Mouse (Mus musculus) 416B (cell line): Measurements from ENCODE around the gene Ssx2ip.
"Not testable (repeated sequence)": the region's sequence is repeated elsewhere in the genome, so short reads cannot be mapped to it uniquely, and the experiment has no call there.

Experiments
- DNase-seq: peaks from one replicate; pipeline ENCODE4 v3.0.0; 2011; ENCODE audit warnings: low read depth

Ssx2ip gene

GRCm38 (mm10) chr3:146403770-146404169 is 672 bp upstream of the Ssx2ip start:
- no peak for DNase-seq

DNA sequence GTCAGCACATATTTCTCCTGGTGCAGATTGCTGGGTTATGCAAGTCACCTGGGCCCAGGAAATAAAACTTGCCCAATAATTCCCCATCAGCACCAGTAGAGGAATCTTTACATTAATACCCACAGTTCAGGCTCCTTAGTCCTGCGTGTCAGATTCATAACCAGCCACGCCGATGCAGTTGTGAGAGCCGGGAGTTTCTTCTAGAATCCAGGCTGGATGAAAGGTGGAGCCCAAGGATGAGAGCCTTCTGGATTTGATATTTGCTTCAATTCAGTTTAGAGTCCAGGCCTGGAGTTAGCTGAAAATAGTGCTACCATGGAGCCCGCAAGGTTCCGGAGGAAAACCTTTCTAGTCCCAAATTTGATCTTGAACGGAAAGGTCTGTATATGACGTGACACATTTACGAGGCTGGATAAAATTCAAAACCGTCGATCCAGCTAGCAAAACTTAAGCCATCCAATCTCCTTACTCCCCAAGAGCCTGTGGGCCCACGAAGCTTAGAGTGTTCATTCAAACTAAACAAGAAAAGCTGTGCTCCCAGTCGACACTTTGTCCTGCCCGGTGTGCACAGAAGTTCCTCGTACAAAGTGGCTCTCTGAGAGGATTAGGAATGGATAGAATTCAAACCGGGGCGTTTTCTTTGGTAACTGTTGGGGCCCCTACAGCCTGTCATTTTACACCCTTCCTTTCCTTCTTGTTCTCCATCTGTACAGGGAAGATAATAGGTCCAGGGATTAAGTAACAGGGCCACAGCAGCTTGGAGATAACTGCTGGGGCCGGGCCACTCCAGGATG is 968 bp downstream of the Ssx2ip start:
- peak; percentile 67 for DNase-seq

DNA sequence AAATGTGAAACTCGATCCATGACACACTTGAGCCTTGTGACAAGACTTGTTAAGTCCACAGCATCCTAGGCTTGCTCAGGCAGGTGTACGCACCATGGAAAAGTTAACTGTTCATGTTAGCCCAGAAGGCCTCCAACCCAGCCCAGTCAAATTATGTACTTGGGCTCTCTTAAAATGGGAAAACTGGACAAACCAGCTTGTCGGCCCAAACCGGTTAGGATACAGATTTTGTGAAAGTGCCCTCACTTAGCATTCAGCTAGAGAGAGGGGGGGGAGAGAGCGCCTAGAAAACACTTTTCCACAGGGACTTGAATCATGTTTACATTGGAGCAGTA is 1.5 kb downstream of the Ssx2ip start:
- no peak for DNase-seq

DNA sequence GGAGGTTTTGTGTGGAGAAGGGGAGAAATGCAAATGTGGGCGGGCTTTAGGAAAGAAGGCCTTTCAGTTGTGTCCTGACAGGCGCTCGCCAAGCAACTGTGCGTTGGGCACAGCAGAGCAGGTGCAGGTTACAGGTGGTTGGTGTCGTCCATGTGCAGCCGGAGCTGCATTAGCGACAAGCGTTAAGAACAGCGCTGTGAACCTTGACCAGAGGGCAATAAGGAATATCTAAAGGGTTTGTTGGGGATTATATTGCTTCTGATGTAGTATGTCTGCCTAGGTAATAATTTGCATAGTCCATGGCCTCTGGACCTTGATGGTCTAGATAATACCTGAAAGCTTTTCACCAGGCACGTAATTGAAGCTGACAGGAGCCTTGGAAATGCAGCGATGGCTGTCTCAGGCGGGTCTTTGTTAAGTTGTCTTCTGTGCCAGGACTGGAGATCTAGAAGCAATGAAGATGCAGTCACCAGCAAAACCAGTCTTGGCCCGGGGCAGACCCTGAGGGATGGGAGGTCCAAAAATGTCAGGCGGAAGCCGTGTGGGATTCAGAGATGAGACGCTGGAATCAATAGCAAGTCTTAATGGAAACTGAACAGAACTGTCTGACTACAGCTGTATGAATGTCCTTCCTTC is 2.8 kb downstream of the Ssx2ip start:
- no peak for DNase-seq

- DNase-seq, result peak; percentile 63
Observed at GRCm38 (mm10) chr3:146410114-146410513, 5.7 kb downstream of the Ssx2ip start.

DNA sequence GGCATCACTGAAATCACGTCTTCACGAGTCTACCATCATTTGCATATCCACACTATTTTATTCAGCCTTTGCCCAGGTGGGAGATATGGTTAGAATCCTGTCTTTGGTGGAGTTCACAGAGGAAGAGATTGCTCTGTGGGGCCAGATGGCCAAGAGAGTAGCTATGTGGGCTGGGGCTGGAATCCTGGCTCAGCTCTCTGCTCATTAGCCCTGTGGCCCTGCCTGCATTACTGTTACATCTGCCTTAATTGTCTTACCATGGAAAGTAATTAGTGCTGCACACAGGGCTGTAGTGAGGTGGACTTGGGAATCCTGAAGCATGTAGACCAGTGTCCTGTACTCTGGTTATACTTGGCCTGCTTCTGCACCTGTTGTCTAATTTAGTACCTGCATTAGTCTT is 7.6 kb downstream of the Ssx2ip start:
- no peak for DNase-seq

DNA sequence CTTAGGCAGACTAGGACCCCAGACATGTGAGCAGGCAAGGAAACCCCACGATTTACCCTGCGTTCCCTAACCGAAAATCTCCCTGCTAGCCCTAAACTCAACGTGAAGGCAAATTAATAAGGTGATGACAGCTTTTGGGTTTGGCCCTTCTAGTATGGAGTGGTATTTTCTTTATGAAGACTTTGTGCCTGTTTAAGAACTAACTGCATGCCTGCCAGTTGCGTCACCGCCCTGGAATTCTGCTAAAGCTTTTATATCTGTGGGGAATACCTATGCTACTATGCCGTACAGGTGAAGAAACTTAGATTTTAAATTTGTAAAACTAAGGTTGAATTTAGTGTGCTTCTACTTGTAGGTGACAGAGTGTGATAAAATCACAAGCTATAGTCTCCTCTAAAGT is 8.0 kb downstream of the Ssx2ip start:
- DNase-seq, result no peak

DNA sequence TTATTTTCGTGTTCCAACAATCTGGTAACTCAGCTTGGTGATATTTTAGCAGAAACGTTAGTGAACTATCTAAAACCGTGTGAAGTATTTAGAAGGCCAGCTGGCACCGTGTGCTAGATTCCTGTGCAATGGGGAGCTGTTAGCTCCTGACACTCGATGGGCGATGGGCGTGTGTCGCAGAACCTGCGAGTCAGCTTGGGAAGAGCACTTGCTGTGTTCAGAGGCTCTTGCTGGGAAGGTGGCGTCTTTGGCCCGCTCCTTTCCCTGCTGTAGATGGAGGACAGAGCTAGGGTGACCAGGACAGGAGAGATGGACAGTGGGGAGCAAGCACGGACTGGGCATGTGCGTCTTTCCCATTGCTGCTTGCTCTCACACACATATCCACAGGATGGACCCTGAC is 8.6 kb downstream of the Ssx2ip start:
- DNase-seq, result no peak

GRCm38 (mm10) chr3:146413992-146414391 is 9.6 kb downstream of the Ssx2ip start:
- DNase-seq, result no peak

- DNase-seq, result no peak
Observed at GRCm38 (mm10) chr3:146414555-146414954, 10.1 kb downstream of the Ssx2ip start.

- DNase-seq, result no peak
Observed at GRCm38 (mm10) chr3:146417873-146418272, 13.4 kb downstream of the Ssx2ip start.

DNA sequence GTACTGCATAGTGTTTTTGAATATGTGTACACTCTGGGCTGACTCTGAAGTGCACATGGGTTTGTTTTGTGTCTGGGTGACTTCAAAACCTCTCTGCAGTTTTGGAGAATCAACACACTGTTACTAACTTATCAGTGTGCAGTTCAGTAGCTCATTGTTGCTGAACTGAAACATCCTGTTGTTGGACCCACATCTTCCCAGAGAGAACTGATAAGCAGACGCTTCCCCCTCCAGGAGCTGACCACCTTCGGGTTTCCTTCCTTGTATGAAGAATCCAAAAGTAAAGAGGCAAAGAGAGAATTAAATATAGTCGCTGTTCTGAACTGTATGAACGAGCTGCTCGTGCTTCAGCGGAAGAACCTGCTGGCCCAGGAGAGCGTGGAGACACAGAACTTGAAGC is 14.5 kb downstream of the Ssx2ip start:
- DNase-seq, result peak; percentile 71

DNA sequence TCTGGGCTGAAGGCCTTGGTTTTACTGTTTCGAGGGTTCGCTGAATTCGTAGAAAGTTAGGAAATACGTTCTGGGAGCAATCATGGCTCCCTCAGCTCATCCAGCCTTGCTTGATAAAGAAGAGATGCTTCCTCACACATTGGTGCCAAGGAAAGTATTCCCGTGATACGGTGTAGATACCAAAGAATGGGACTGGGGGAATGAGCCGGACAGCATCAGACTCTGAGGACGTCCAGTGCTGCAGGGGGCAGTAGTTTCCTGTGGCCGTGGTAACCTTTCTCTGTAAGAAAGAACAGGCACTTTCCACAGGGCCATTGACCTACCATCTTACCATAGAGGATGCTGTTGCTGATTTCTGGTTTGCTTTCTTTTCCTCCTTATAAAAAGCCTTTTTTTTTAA is 15.1 kb downstream of the Ssx2ip start:
- DNase-seq, result no peak

GRCm38 (mm10) chr3:146419992-146420537 is 15.6 kb downstream of the Ssx2ip start:
- DNase-seq, result no peak

DNA sequence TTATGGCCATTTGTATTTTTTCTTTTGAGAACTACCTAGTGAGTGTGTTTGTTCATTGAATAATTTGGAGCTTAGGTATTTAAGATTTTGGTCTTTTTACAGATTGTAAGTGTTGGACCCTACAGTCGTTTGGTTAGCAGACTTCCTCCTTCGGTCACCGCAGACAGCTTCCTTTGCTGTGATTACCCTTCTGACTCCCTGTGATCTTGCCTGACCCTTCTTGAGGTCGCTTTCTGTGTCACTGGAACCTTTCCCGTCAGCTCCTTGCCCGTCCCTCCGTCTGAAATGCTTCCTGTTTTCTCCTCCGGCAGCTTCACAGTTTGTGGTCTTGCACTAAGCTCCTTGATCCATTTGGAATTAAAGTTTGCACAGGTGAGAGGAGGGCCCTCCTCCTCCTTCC is 17.3 kb downstream of the Ssx2ip start:
- peak; percentile 36 for DNase-seq

DNA sequence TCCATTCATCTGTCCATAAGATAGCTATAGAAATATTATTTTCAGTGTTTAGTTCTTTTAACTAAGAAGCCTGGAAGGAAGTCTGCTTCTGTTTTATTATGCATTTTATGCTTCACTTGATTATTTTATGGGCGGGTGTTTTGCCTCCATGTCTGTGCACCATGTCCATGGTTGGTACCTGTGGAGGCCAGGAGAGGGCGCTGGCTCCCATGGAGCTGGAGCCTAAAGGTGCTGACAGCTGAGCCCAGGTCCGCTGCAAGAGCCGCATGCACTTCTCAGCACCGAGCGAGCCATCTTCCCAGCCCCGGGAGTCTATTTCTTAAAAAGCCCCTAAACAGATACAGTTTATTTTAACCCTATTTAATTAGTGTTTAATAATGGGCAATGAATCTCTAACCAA is 19.3 kb downstream of the Ssx2ip start:
- DNase-seq, result peak; percentile 21

- DNase-seq, result no peak
Observed at GRCm38 (mm10) chr3:146424306-146424900, 20.0 kb downstream of the Ssx2ip start.

GRCm38 (mm10) chr3:146425902-146426301 is 21.5 kb downstream of the Ssx2ip start:
- DNase-seq, result no peak

DNA sequence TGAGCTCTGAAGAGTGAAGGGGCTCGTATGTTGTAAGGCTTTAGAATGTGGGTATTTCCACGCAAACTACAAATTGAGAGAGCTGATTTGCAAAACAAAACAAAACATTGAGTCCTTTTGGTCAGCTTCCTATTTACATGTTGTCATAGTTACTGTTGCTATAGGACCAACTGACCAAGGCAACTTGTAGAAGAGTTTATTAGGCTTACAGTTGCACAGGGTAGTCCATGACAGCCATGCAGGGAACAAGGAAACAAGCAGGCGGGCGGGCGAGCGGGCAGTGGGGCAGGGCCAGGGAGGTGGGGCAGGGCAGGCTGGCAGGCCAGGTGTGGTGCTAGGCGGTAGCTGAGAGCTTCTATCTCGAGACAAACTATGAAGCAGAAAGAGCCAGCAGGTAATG is 22.0 kb downstream of the Ssx2ip start:
- DNase-seq, result no peak

- DNase-seq, result not testable (repeated sequence)
Observed at GRCm38 (mm10) chr3:146433063-146433462, 28.6 kb downstream of the Ssx2ip start.

GRCm38 (mm10) chr3:146433681-146434350 is 29.4 kb downstream of the Ssx2ip start:
- no peak for DNase-seq

- DNase-seq, result no peak
Observed at GRCm38 (mm10) chr3:146434686-146435085, 30.2 kb downstream of the Ssx2ip start.

GRCm38 (mm10) chr3:146435533-146435932 is 31.1 kb downstream of the Ssx2ip start:
- no peak for DNase-seq
